16 mouse cellular contexts compared by ENCODE assay signal in genomic region chr12:34783574-34783973, GRCm38 (mm10).
DNase-seq lines count a peak whose midpoint lies in the region; ATAC-seq lines count a peak whose summit lies in the region.
"Had no signal": no experiment of that assay in that cellular context is flagged by ENCODE, and none has a peak within 500 bp of the region (broad histone marks: within the 10 kb centered on the region; RNA-seq: fewer than 3 reads in every experiment).

No protein-coding gene starts in this region.

- no peak overlapping the region for H3K4me3 ChIP-seq in limb, embryonic 10.5 days
- no peak overlapping the region for H3K4me3 ChIP-seq in forebrain, embryonic 15.5 days
- H3K4me3 ChIP-seq: embryonic facial prominence, embryonic 15.5 days; forebrain, embryonic 12.5 days; heart, embryonic 15.5 days; hindbrain, embryonic 12.5 days; megakaryocyte, embryonic 14.5 days had no signal

- peak; percentile 11 to 20 for DNase-seq in heart, adult 18-20 months
- DNase-seq in heart, postnatal 10 days = no peak
- DNase-seq in lung, postnatal 36 days = peak; percentile 53
- DNase-seq in lung, adult 18-20 months = no peak
- no peak for DNase-seq in limb, embryonic 10.5 days (ENCODE audit: low spot score)
- DNase-seq in thymus, adult 18-20 months = no peak
- DNase-seq: cerebellum, adult 2 months; thymus, adult 2 months had no signal

- no peaks in the 10 kb centered on the region for H3K4me1 ChIP-seq in limb, embryonic 10.5 days
- no peaks in the 10 kb centered on the region for H3K4me1 ChIP-seq in forebrain, embryonic 15.5 days
- H3K4me1 ChIP-seq: embryonic facial prominence, embryonic 15.5 days; forebrain, embryonic 12.5 days; heart, embryonic 15.5 days; hindbrain, embryonic 12.5 days; megakaryocyte, embryonic 14.5 days had no signal

- ATAC-seq in neutrophil, adult 5-6 weeks (ENCODE audit: extremely low read depth, insufficient number of reproducible peaks, low FRiP score, poor library complexity, severe bottlenecking) = peak; percentile 87
- no peak for ATAC-seq in forebrain, embryonic 15.5 days (replicated peaks)

- no peaks in the 10 kb centered on the region for H3K27me3 ChIP-seq in limb, embryonic 10.5 days (ENCODE audit: low read depth, poor library complexity, severe bottlenecking)
- no peaks in the 10 kb centered on the region for H3K27me3 ChIP-seq in forebrain, embryonic 15.5 days
- H3K27me3 ChIP-seq: embryonic facial prominence, embryonic 15.5 days; forebrain, embryonic 12.5 days; heart, embryonic 15.5 days; hindbrain, embryonic 12.5 days; megakaryocyte, embryonic 14.5 days had no signal

- no peak overlapping the region for H3K27ac ChIP-seq in limb, embryonic 10.5 days
- no peak overlapping the region for H3K27ac ChIP-seq in forebrain, embryonic 15.5 days (replicated peaks)
- H3K27ac ChIP-seq: embryonic facial prominence, embryonic 15.5 days; forebrain, embryonic 12.5 days; heart, embryonic 15.5 days; hindbrain, embryonic 12.5 days; kidney, postnatal 0 days had no signal

- intact Hi-C loops in heart, postnatal 10 days (cut with DNase I) = no loop called here

- no peaks in the 10 kb centered on the region for H3K9me3 ChIP-seq in limb, embryonic 10.5 days (replicated peaks)
- H3K9me3 ChIP-seq in forebrain, embryonic 15.5 days = no peaks in the 10 kb centered on the region
- H3K9me3 ChIP-seq: embryonic facial prominence, embryonic 15.5 days; forebrain, embryonic 12.5 days; heart, embryonic 15.5 days; hindbrain, embryonic 12.5 days; megakaryocyte, embryonic 14.5 days had no signal

- WGBS in limb, embryonic 10.5 days = 95% methylated on average over 6 of the region's 6 CpGs
- 94% methylated on average over 6 of the region's 6 CpGs for WGBS in forebrain, embryonic 15.5 days

- no peak overlapping the region for H3K4me2 ChIP-seq in forebrain, embryonic 15.5 days (replicated peaks)
- H3K4me2 ChIP-seq: embryonic facial prominence, embryonic 15.5 days; forebrain, embryonic 12.5 days; heart, embryonic 15.5 days; hindbrain, embryonic 12.5 days had no signal

- H3K36me3 ChIP-seq in limb, embryonic 10.5 days = no peaks in the 10 kb centered on the region
- H3K36me3 ChIP-seq in forebrain, embryonic 15.5 days = no peaks in the 10 kb centered on the region
- H3K36me3 ChIP-seq: embryonic facial prominence, embryonic 15.5 days; forebrain, embryonic 12.5 days; heart, embryonic 15.5 days; hindbrain, embryonic 12.5 days had no signal

- no peak overlapping the region for H3K9ac ChIP-seq in forebrain, embryonic 15.5 days (replicated peaks)
- H3K9ac ChIP-seq: embryonic facial prominence, embryonic 15.5 days; forebrain, embryonic 12.5 days; heart, embryonic 15.5 days; hindbrain, embryonic 12.5 days had no signal

Comparison
In these comparisons a context has a peak if more than half of its experiments do, and no peak if none do; other contexts are left out.
1. DNase-seq: peak in heart, adult 18-20 months (2 of 2) and lung, postnatal 36 days (single experiment); none in heart, postnatal 10 days (0 of 2), lung, adult 18-20 months (0 of 2), limb, embryonic 10.5 days (single experiment) and thymus, adult 18-20 months (0 of 2).